Mouse (Mus musculus) ES-Bruce4 (cell line): ENCODE data around the gene Asna1. TPM values are rescaled to one million over a fixed set of nuclear protein-coding genes. Genes with fewer than 3 reads are reported as not detected.

Experiments used
- H3K27ac ChIP-seq: 2 replicates; pipeline ENCODE4 v1.5.1; 2012; ENCODE audit warnings: low read length, inconsistent platforms; ENCODE audit not compliant: insufficient read depth
- H3K27me3 ChIP-seq: 2 replicates; pipeline ENCODE4 v1.6.1; 2012; ENCODE audit warnings: mild to moderate bottlenecking, low read length, inconsistent platforms; ENCODE audit not compliant: control insufficient read depth, poor library complexity, insufficient read depth, severe bottlenecking
- H3K36me3 ChIP-seq: 2 replicates; pipeline ENCODE4 v1.6.1; 2012; ENCODE audit warnings: inconsistent platforms, mild to moderate bottlenecking, low read length, moderate library complexity; ENCODE audit not compliant: control insufficient read depth, poor library complexity, insufficient read depth, severe bottlenecking
- H3K4me1 ChIP-seq: one replicate; pipeline ENCODE4 v1.8.1; 2011; ENCODE audit warnings: low read length; ENCODE audit not compliant: control insufficient read depth, insufficient read depth
- H3K4me3 ChIP-seq: 2 replicates; pipeline ENCODE4 v1.5.1; 2011; ENCODE audit warnings: low read depth, mild to moderate bottlenecking, low read length
- H3K9ac ChIP-seq: 2 replicates; pipeline ENCODE4 v1.6.1; 2012; ENCODE audit warnings: low read depth, mild to moderate bottlenecking, inconsistent platforms; ENCODE audit not compliant: poor library complexity, severe bottlenecking
- H3K9me3 ChIP-seq: replicated peaks from 2 replicates; pipeline ENCODE4 v1.6.1; 2012; ENCODE audit warnings: mild to moderate bottlenecking, low read length, inconsistent platforms; ENCODE audit not compliant: control insufficient read depth, poor library complexity, insufficient read depth, severe bottlenecking
- CTCF ChIP-seq: IDR thresholded peaks from one replicate; pipeline ENCODE4 v1.8.1; 2011; ENCODE audit warnings: low read depth, low read length
- EP300 ChIP-seq: IDR thresholded peaks from 2 replicates; pipeline ENCODE4 v1.6.1; 2011; ENCODE audit warnings: low read depth, low read length; ENCODE audit not compliant: insufficient read depth
- POLR2A ChIP-seq: IDR thresholded peaks from one replicate; pipeline ENCODE4 v1.8.1; 2011; ENCODE audit warnings: low read length; ENCODE audit not compliant: insufficient read depth
- polyA plus RNA-seq: library from polyadenylated mRNA; stranded (reverse); fragments of >200 nt; gene quantifications from 2 replicates; pipeline ENCODE4 v1.2.4, GENCODE M21; 2011; ENCODE audit warnings: low read depth; ENCODE audit not compliant: missing spikeins, insufficient read depth, insufficient read length

Asna1 gene
- polyA plus RNA-seq, 1 experiment: 171 TPM

DNA sequence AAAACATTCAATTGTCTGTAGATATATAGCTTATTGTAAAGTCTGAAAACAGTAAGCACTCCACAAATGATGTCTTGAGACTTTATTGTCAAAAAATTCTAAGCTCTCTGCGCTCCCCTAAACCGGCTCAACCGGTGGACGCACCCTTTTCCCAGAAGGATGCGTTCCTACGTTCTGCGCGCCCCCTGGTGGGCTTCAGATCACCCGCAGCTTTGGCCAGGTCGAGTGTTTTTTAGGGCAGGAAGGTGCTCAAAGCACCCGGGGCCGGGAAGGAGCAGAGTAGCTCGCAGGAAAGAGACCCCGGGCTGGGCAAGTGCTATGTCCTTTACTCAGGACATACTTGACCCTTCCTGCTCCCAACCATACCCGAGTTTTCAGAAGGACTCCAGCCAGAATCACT, 35.3 kb downstream of the Asna1 start:
- Histone ChIP-seq H3K4me1 (peaks cover 3% of the 10 kb centered on the region), H3K27ac (peak overlapping the region; percentile 85), H3K36me3 (peaks cover 5% of the 10 kb centered on the region), H3K27me3 (no peaks in the 10 kb centered on the region), H3K9me3 (no peaks in the 10 kb centered on the region), H3K4me3 (peak overlapping the region; percentile 71), H3K9ac (peak overlapping the region; percentile 73)
- peak; percentile 89 for TF ChIP-seq EP300
- TF ChIP-seq POLR2A: no peak
- TF ChIP-seq CTCF: peak; percentile 86

DNA sequence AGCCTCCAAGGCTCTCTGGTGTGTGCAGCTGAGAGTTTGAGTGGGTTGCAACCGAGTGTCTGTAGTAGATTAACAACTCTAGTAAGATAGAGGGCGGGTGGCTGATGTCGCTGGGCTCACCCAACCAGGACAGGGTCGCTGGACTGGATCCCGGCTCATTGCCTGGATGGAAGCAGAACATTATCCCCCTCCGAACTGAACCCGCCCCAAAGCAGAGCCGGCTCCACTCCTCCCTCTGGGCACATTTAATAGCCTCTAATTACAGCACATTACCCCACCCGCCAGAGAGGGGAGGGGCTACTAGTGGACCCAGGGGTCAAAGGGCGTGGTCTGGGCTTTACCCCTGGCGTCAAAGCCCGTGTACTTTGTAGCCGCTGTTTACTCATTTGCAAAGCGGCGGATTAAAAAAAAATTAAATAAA, 35.8 kb downstream of the Asna1 start:
- Histone ChIP-seq H3K27ac (peak overlapping the region; percentile 80), H3K27me3 (no peaks in the 10 kb centered on the region), H3K36me3 (peaks cover 4% of the 10 kb centered on the region), H3K9me3 (no peaks in the 10 kb centered on the region), H3K4me1 (peaks cover 6% of the 10 kb centered on the region), H3K4me3 (peak overlapping the region; percentile 20), H3K9ac (peak overlapping the region; percentile 73)
- TF ChIP-seq CTCF: no peak
- TF ChIP-seq EP300: 0 out of 2 replicates have a peak, but pooled peaks have one; percentile 35
- TF ChIP-seq POLR2A: no peak

DNA sequence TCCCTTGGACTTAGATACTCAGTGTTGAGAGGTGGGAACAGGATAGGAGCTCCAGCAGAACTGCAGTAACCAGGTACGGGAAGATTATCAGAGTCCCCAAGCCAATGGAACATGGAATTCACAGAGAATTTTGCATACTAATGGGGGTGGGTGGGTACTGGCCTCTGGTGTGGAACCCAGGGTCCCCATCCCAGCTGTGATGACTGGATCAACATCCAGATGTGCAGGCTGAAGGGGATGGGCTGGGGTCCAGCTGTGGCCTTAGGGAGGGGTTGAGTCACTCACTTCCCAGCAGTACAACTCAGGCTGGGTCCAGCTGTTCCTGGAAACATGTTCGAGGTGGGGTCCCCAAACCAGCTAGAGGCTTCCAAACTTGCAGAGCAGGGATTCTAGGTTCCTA, 37.2 kb downstream of the Asna1 start:
- peaks cover 6% of the 10 kb centered on the region for H3K4me1 ChIP-seq
- no peaks in the 10 kb centered on the region for H3K9me3 ChIP-seq
- H3K9ac ChIP-seq: no peak overlapping the region
- H3K4me3 ChIP-seq: no peak overlapping the region
- H3K27me3 ChIP-seq: no peaks in the 10 kb centered on the region
- peaks cover under 1% of the 10 kb centered on the region for H3K36me3 ChIP-seq
- H3K27ac ChIP-seq: peak overlapping the region; percentile 57
- TF ChIP-seq EP300 (peak; percentile 90), POLR2A (no peak)

DNA sequence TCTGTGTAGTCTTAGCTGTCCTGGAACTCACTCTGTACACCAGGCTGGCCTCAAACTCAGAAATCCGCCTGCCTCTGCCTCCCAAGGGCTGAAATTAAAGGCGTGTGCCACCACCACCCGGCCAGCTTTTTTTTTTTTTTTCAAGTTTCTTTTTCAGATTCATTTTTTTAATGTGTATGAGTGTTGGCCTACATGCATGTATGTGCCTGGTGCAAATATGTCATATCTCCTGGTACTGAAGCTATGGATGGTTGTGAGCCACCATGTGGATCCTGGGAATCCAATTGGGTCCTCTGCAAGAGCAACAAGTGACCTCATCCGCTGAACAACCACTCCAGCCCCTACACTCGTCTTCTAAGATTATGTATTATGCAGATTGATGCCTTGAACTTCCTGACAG, 37.7 kb downstream of the Asna1 start:
- no peak overlapping the region for H3K9ac ChIP-seq
- no peaks in the 10 kb centered on the region; the same call in 1 of the 2 replicates for H3K36me3 ChIP-seq
- H3K4me3 ChIP-seq: no peak overlapping the region
- no peaks in the 10 kb centered on the region for H3K9me3 ChIP-seq
- peaks cover 8% of the 10 kb centered on the region for H3K4me1 ChIP-seq
- H3K27me3 ChIP-seq: no peaks in the 10 kb centered on the region
- H3K27ac ChIP-seq: peak overlapping the region; percentile 57
- TF ChIP-seq POLR2A: no peak
- no peak for TF ChIP-seq CTCF
- TF ChIP-seq EP300: no peak

DNA sequence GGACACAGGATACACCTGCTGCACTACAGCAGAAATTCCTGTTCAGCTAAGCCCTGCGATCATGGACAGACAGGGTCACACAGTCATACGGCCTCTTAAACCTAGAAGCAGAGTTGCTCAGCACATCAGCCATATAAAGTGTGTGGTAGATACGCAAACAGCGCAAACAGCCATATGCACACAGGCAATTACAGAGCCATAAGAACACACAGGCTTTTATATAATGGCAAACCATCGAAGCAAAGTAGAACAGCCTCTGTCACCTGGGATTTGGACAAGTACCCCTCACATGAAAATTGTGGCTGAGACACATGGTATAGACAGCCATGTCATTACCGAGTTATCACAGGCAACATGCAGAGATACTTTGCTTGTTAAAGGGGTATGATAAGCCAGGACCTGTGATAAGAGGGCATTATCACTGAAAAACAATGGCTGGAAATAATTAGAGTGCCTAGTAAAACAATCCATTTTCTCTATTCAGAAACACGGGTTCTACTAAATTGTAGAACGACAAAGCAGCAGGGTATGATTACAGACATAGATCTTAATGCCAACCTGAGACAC, 38.6 kb downstream of the Asna1 start:
- Histone ChIP-seq H3K27ac (peak overlapping the region; percentile 10; the same call in 1 of the 2 replicates), H3K4me3 (peak overlapping the region; percentile 73), H3K36me3 (no peaks in the 10 kb centered on the region), H3K27me3 (no peaks in the 10 kb centered on the region), H3K9me3 (no peaks in the 10 kb centered on the region), H3K4me1 (peaks cover 8% of the 10 kb centered on the region), H3K9ac (peak overlapping the region; percentile 74)
- TF ChIP-seq POLR2A (no peak), CTCF (no peak), EP300 (no peak)

DNA sequence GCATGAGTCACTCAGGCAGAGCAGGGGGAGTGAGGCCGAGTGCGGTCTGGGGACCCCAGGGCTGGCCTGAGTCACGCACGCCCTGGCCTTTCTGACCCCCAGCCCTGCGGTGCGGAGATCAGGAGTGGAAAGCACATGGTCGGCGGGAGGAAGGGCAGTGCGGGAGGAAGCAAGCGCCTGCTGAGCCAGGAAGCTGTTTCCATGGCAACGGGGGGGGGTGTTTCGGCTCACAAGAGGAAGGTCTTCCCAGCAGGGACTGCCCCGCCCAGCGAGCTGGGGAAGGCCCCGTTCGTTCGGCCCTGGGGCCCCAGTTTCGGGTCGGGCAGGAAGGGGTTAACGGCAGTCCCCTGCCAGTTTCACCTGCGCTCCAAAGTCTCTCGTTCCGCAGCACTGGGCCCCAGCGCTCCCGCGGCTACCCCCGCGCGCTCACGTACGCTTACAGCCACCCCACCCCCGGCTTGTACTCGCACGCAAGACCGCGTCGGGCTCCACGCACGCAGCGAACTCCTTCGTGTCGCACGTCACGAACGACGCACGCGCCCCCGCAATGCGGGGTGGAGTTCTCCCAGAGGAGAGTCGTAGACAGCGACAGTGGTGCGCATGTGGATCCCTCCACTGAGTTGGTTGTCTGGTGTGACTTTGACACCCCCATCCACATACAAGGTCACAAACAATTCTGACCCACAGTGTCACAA, 39.2 kb downstream of the Asna1 start:
- peak overlapping the region; percentile 74 for H3K9ac ChIP-seq
- peak overlapping the region; percentile 79 for H3K27ac ChIP-seq
- H3K9me3 ChIP-seq: no peaks in the 10 kb centered on the region
- H3K4me3 ChIP-seq: peak overlapping the region; percentile 73
- peak; percentile 83 for TF ChIP-seq EP300
- no peak for TF ChIP-seq CTCF
- no peak for TF ChIP-seq POLR2A
- peaks cover 10% of the 10 kb centered on the region for H3K4me1 ChIP-seq
- no peaks in the 10 kb centered on the region for H3K36me3 ChIP-seq
- no peaks in the 10 kb centered on the region for H3K27me3 ChIP-seq
